Mouse (Mus musculus) liver, adult 2 months (tissue): Measurements from ENCODE around the gene Fam50a.

ENCODE experiments used
- CTCF ChIP-seq: fragments of 200-500 bp; IDR thresholded peaks from 2 replicates; pipeline ENCODE4 v1.5.1; 2011; ENCODE audit warnings: low read depth, low read length, control low read depth
- POLR2A ChIP-seq: fragments of 200-500 bp; IDR thresholded peaks from 2 replicates; pipeline ENCODE4 v1.6.1; 2011; ENCODE audit warnings: low read length, control low read depth; ENCODE audit not compliant: insufficient read depth; ENCODE audit errors: extremely low read depth

DNA sequence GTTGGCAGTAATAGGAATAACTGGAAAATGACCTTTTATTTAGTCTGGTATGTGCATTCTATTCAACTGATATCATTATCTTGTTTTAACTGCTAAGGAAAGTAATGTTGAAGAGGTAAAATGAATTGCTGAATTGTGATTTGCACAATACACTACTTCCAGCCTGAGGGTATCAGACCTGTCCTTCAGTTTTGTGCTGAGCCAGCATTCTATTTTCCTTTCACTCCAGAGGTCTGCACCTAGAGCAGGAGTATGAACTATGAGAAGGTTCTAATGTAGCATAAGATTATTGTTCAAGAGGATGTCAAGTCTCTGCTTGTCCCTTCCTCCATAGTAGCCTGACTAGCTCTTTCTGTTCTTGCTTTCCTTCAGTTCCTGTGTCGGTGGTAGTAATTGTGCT, 14.5 kb upstream of the Fam50a start:
- no peak for TF ChIP-seq CTCF
- no peak for TF ChIP-seq POLR2A
